Mouse (Mus musculus) layer of hippocampus, adult 8-10 months (tissue): ENCODE measurements around the gene Rbpj. TPM values are rescaled to one million over a fixed set of nuclear protein-coding genes. Genes with fewer than 3 reads are reported as not detected.
A peak's percentile ranks its signal among the peaks of the same experiment; 100 is the strongest.
"Not testable (repeated sequence)": the region's sequence is repeated elsewhere in the genome, so short reads cannot be mapped to it uniquely, and the experiment has no call there.

Experiments used
- DNase-seq, 2 experiments: peaks; one replicate each; pipeline ENCODE4 v3.0.0; 2022; ENCODE audit warnings: low spot score in 2 of 2
- total RNA-seq, 4 experiments: library from RNA; stranded (reverse); gene quantifications; 2 replicates each; pipeline ENCODE4 v1.2.4; 2022

The Rbpj gene
- total RNA-seq, 4 experiments from 2014 or later: 20.9 to 32.8 (median 26.9) TPM

- no peak for DNase-seq
These were observed 202.1 kb downstream of the Rbpj start for GRCm38 (mm10) chr5:53668021-53668420.

DNA sequence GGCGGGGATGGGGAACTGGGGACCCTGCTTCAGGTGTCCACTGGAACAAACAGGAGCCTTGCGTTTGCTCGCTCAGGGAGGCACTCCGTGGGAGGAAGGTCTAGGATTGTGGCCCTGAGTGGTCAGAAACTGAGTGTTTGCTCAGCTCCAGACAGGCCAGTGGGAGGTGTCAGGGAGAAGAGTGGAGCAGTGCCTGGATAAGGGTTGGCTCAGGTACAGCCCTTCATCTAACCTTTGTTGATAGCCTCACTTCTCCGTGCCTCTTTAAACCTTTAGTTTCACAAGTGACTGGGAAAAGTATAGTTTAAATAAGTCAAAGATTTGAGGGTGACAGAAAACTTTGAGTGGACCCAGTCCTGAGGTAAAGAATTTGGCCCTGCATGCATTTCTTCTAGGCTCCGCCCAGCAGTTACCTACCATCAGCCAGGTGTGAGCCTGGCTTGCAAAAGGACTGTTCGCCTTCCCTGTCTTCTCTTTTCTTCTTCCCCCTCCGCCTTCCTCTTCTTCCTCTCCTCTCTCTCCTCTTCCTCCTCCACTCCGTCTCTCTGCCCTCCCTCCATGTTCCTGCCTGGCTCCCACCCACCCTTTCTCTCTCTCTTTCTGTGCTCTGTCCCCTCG, 204.5 kb downstream of the Rbpj start:
- DNase-seq: no peak

DNA sequence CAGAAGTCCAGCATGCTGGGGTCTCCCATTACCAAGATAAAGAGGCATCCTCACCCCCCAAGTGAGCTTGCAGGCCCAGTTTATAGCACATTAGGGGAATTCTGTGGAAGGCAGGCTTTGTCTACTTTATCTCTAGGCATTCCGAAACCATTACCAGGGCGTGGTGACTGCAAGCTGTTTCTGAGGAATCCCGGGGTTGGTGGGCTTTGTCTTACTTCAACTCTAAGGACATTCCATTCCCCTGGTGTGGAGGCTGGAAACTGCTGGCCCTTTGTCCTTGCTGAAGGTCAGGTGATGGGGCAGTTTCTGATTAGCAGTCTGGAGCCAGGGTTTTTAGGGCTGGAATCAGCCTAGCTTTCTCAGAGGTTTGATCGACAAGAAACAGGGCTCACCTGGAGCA, 205.6 kb downstream of the Rbpj start:
- no peak for DNase-seq

GRCm38 (mm10) chr5:53672352-53672751, 206.4 kb downstream of the Rbpj start:
- peak; percentile 8 to 72 for DNase-seq

DNA sequence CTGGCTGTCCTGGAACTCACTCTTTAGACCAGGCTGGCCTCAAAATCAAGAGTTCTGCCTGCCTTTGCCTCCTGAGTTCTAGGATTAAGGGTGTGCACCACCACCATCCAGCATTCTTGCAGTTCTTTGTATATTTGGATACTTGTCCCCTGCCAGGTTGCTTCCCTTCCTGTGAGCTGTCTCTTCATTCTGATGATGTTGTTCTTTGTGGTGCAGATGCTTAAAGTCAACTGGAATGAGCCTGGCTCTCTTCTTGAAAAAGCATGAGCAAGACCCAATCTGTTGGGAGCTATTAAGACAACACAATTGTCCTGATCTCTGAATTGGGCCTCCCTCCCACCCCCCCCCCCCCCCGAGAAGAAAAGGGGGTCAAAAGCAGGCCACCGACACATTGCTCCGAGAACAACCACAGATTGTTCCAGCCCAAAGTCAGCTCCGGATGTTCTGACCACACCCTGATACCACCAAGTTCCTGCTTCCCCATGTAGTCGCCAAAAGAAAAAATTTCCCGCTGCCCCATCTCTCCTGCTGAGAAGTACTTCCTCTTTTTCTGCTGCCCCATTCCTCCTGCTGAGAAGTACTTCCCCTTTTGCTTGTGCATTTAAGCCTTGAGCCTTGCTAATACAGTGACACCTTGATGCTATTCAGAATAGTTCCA, 207.7 kb downstream of the Rbpj start:
- DNase-seq: not testable (repeated sequence)

GRCm38 (mm10) chr5:53676671-53677070, 210.7 kb downstream of the Rbpj start:
- no peak for DNase-seq

- no peak for DNase-seq
These were observed 212.2 kb downstream of the Rbpj start for GRCm38 (mm10) chr5:53678036-53678767.

DNA sequence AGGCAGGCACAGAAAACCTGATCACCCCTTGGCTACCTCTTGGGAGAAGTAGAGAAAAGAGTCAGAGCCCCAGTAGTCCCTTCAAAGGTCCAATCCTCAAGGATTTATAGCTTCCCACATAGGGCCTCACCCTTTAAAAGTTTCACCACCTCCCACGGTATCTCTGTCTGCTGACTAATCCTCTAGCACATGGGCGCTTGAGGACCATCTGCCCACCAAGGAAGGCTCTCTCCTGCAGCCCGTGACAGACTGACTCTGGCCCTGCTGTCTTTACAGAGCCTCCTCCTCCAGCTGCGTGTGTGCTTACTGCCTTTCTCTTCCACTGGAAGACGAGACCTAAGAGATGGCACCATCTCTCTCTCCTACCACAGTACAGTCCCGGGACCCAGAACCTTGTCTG, 213.7 kb downstream of the Rbpj start:
- peak; percentile 34 to 37 for DNase-seq

GRCm38 (mm10) chr5:53683916-53684315, 218.0 kb downstream of the Rbpj start:
- no peak for DNase-seq

- no peak for DNase-seq
These were observed 218.5 kb downstream of the Rbpj start for GRCm38 (mm10) chr5:53684417-53684816.

DNA sequence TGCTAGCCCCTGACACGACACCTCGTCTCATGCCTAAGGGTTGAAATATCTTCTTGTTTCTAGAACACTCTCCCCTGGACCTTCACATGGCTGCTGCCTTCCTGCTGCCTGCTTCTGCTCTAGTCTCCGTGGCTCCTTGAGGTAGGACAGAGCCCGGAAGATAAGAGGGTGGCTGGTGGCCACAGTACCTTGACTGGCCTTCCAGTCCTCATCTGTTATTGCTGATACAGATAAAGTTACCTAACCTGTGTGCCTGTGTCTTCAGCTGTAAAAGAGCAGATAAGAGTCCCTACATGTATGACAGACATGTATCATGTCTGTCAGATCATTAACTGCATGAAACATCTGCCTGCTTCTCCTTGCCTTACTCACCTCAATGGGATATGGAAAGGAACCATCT, 219.7 kb downstream of the Rbpj start:
- DNase-seq: no peak

DNA sequence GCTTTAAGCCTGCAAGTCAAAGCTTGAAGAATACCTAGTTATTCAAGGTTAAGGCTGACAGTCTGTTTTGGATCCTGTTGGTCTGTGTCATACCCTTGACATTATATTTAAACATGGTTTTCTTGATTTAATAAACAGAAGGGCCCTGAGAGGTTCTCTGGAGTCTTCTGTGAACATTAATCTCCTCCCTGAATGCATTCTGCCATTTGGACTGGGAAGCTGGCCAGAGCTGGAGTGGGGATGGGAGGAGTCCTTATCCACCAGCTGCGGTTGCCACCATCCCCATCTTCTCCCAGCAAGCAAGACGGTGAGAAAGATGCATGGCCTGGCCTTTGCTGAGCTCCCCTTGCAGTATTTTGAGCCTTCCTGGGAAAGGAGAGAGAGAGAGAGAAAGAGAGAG, 220.4 kb downstream of the Rbpj start:
- DNase-seq: no peak

DNA sequence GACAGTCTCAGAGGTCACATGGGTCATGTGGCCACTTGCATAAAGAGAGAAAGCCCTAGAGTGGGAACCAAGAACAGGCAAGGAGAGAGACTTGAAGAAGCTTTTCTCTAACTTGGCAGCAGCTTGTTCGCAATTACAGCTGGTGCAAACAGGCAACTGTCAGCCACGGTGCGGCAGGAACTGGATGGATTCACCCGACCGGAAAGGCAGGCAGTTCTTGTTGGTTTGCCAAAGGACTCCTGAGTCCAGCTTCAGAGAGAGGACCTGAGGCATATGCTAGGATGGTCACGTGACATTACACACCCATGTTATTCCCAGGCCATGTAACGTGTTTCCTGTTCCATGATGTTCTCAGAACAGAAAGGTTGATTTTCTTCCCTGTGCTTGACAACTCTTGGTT, 222.4 kb downstream of the Rbpj start:
- DNase-seq: no peak

GRCm38 (mm10) chr5:53691577-53691976, 225.6 kb downstream of the Rbpj start:
- DNase-seq: no peak

DNA sequence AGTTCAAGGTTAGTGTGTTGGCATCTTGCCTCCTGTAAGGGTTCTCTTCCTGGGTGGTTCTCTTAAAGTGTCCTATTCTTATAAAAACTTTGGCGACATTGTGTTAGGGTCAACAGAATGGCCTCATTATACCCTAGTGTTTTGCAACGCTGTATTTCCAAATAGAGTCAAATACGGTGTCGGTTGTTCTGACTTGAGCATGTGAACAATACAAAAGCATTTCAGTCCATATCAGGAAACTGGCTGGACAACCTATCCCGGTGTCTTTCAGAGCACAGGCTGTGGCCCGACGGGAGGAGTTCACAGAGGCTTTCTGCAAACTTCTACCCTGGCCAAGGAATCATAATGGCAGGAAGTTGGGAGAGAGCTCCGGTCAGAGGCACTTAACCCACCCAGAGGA, 226.1 kb downstream of the Rbpj start:
- no peak for DNase-seq

GRCm38 (mm10) chr5:53692662-53693061, 226.7 kb downstream of the Rbpj start:
- no peak for DNase-seq

DNA sequence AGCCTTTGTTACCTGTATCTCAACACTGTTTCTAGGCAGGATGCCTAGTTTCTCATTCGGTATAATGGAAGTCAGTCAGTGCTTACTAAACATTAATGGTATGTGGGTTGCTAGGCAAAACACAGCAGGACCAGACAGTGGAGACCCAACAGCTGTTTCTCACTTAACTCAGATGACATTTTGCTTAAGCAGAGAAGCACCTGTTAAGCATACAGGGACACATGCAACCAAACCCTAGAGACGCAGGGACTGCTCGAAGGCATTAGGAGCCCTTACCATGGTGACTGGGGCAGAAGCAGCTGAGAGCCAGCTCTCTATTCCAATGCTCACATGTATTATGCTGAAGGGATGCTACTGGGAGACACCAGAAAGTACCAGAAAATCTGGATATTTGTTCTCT, 230.7 kb downstream of the Rbpj start:
- no peak for DNase-seq

GRCm38 (mm10) chr5:53697794-53698193, 231.8 kb downstream of the Rbpj start:
- DNase-seq: no peak

- peak; percentile 18 to 44 for DNase-seq
These were observed 236.7 kb downstream of the Rbpj start for GRCm38 (mm10) chr5:53702686-53703085.
